Mouse (Mus musculus): ENCODE measurements around the gene Cpne6.

DNA sequence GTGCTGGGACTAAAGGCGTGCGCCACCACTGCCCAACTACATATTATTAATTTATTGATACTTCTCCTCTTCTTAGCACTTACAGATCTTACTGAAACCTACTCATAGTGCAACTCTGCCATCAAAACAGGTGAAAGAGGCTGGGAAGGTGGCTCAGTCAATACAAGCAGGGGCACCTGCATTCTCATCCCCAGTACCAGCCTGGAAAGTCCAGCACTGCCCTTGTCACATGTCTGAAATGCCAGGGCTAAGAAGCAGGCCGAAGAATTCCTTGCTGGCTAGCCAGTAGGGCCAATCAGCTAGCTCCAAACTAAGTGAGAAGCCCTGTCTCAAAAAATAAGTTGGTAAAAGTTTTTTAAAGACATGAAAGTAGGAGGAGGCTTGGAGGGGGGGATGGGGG is 47.3 kb downstream of the Cpne6 start:
- no peak for TF ChIP-seq EP300 (IDR thresholded peaks at IDR 0.05; ENCODE audit: insufficient read depth, low read depth, low read length)
- TF ChIP-seq CTCF (IDR thresholded peaks at IDR 0.05; ENCODE audit: low read depth, low read length) = no peak
